In the genomic region with DNA sequence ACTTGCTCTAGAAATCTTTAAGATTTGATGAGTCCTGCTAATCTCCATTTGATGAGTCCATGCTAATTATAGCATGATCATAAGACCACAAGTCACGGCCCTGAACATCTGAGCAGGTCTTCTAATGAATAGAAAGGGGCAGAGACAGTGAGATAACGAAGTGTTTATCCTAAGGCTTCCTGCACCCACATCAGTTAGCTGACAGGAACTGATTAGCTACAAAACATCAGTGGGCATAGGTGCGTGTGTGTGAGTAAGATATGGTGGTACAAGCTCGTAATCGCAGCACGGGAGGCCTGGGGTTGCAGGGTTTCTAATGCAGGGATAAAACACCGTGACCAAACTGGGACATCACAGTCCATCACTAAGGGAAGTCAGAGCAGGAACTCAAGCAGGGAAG, we compare ENCODE assay signal across 32 mouse cellular contexts. TPM values are rescaled to one million over a fixed set of nuclear protein-coding genes. Genes with fewer than 3 reads are reported as not detected.
DNase-seq lines count a peak whose midpoint lies in the region; ATAC-seq and TF ChIP-seq lines count a peak whose summit lies in the region.
"Had no signal": no experiment of that assay in that cellular context is flagged by ENCODE, and none has a peak within 500 bp of the region (broad histone marks: within the 10 kb centered on the region; RNA-seq: fewer than 3 reads in every experiment).

No protein-coding gene starts in this region.

- no peaks in the 10 kb centered on the region for H3K36me3 ChIP-seq in liver, embryonic 12.5 days
- H3K36me3 ChIP-seq in liver, postnatal 0 days (replicated peaks; ENCODE audit: insufficient read depth, low read length), result no peaks in the 10 kb centered on the region
- H3K36me3 ChIP-seq in neural tube, embryonic 13.5 days, result no peaks in the 10 kb centered on the region
- no peaks in the 10 kb centered on the region for H3K36me3 ChIP-seq in neural tube, embryonic 15.5 days
- no peaks in the 10 kb centered on the region for H3K36me3 ChIP-seq in liver, embryonic 16.5 days (ENCODE audit: control insufficient read depth, insufficient read depth)
- no peaks in the 10 kb centered on the region for H3K36me3 ChIP-seq in forebrain, embryonic 11.5 days (ENCODE audit: control insufficient read depth, insufficient read depth, low read length)
- H3K36me3 ChIP-seq: embryonic facial prominence, embryonic 10.5 days; embryonic facial prominence, embryonic 15.5 days; heart, embryonic 10.5 days; heart, embryonic 15.5 days; intestine, embryonic 15.5 days; limb, embryonic 10.5 days; limb, embryonic 15.5 days had no signal

- no peak overlapping the region for H3K9ac ChIP-seq in liver, embryonic 12.5 days
- H3K9ac ChIP-seq in liver, postnatal 0 days (replicated peaks), result no peak overlapping the region
- no peak overlapping the region for H3K9ac ChIP-seq in neural tube, embryonic 13.5 days
- H3K9ac ChIP-seq in neural tube, embryonic 15.5 days (replicated peaks), result no peak overlapping the region
- no peak overlapping the region for H3K9ac ChIP-seq in liver, embryonic 16.5 days (ENCODE audit: low read depth, low read length)
- H3K9ac ChIP-seq in forebrain, embryonic 11.5 days (ENCODE audit: low read length), result no peak overlapping the region
- H3K9ac ChIP-seq: embryonic facial prominence, embryonic 15.5 days; forebrain, embryonic 13.5 days; heart, embryonic 15.5 days; intestine, embryonic 15.5 days; limb, embryonic 15.5 days; lung, embryonic 14.5 days had no signal

- no peaks in the 10 kb centered on the region for H3K9me3 ChIP-seq in liver, embryonic 12.5 days (replicated peaks)
- H3K9me3 ChIP-seq in liver, postnatal 0 days (ENCODE audit: low read length), result no peaks in the 10 kb centered on the region
- H3K9me3 ChIP-seq in neural tube, embryonic 13.5 days, result no peaks in the 10 kb centered on the region
- H3K9me3 ChIP-seq in neural tube, embryonic 15.5 days (replicated peaks), result no peaks in the 10 kb centered on the region
- H3K9me3 ChIP-seq in liver, embryonic 16.5 days (replicated peaks; ENCODE audit: control insufficient read depth, low read length), result no peaks in the 10 kb centered on the region
- H3K9me3 ChIP-seq in forebrain, embryonic 11.5 days (ENCODE audit: control insufficient read depth, low read length), result no peaks in the 10 kb centered on the region
- H3K9me3 ChIP-seq: embryonic facial prominence, embryonic 10.5 days; embryonic facial prominence, embryonic 15.5 days; forebrain, embryonic 13.5 days; heart, embryonic 10.5 days; heart, embryonic 15.5 days; intestine, embryonic 15.5 days; limb, embryonic 10.5 days; limb, embryonic 15.5 days; megakaryocyte, embryonic 14.5 days had no signal

- TF ChIP-seq EP300 in liver, postnatal 0 days (IDR thresholded peaks at IDR 0.05; ENCODE audit: low read depth), result no peak

- no peak for TF ChIP-seq CTCF in liver, postnatal 0 days (IDR thresholded peaks at IDR 0.05; ENCODE audit: low read depth)

- ATAC-seq in liver, embryonic 12.5 days, result peak; percentile 67
- ATAC-seq in liver, postnatal 0 days, result no peak
- ATAC-seq in neural tube, embryonic 13.5 days (ENCODE audit: low read depth), result no peak
- no peak for ATAC-seq in neural tube, embryonic 15.5 days (ENCODE audit: low FRiP score)
- 0 out of 2 replicates have a peak, but pooled peaks have one; percentile 19 for ATAC-seq in liver, embryonic 16.5 days (ENCODE audit: low read depth)
- no peak for ATAC-seq in forebrain, embryonic 11.5 days (replicated peaks; ENCODE audit: low FRiP score)
- ATAC-seq: forebrain, embryonic 13.5 days; hindbrain, postnatal 0 days; intestine, embryonic 15.5 days had no signal

- H3K4me2 ChIP-seq in liver, embryonic 12.5 days, result no peak overlapping the region
- H3K4me2 ChIP-seq in liver, postnatal 0 days (ENCODE audit: low read depth, low read length), result no peak overlapping the region
- H3K4me2 ChIP-seq in neural tube, embryonic 13.5 days, result no peak overlapping the region
- H3K4me2 ChIP-seq in neural tube, embryonic 15.5 days, result no peak overlapping the region
- H3K4me2 ChIP-seq in liver, embryonic 16.5 days (ENCODE audit: low read depth, low read length), result no peak overlapping the region
- no peak overlapping the region for H3K4me2 ChIP-seq in forebrain, embryonic 11.5 days (ENCODE audit: low read depth, low read length, severe bottlenecking)
- H3K4me2 ChIP-seq: embryonic facial prominence, embryonic 15.5 days; forebrain, embryonic 13.5 days; heart, embryonic 15.5 days; intestine, embryonic 15.5 days; limb, embryonic 15.5 days; lung, embryonic 14.5 days had no signal

- H3K4me1 ChIP-seq in liver, embryonic 12.5 days, result peaks cover 47% of the 10 kb centered on the region
- H3K4me1 ChIP-seq in liver, postnatal 0 days (ENCODE audit: insufficient read depth), result peaks cover 16% of the 10 kb centered on the region
- H3K4me1 ChIP-seq in neural tube, embryonic 13.5 days (replicated peaks), result peaks cover 50% of the 10 kb centered on the region
- H3K4me1 ChIP-seq in neural tube, embryonic 15.5 days, result peaks cover 56% of the 10 kb centered on the region
- peaks cover 8% of the 10 kb centered on the region for H3K4me1 ChIP-seq in liver, embryonic 16.5 days (ENCODE audit: control insufficient read depth, low read depth, low read length)
- no peaks in the 10 kb centered on the region for H3K4me1 ChIP-seq in forebrain, embryonic 11.5 days (replicated peaks; ENCODE audit: control insufficient read depth, insufficient read depth, low read length)

- H3K4me3 ChIP-seq in liver, embryonic 12.5 days, result no peak overlapping the region
- no peak overlapping the region for H3K4me3 ChIP-seq in liver, postnatal 0 days (ENCODE audit: low read depth, low read length)
- no peak overlapping the region for H3K4me3 ChIP-seq in neural tube, embryonic 13.5 days
- no peak overlapping the region for H3K4me3 ChIP-seq in neural tube, embryonic 15.5 days (replicated peaks)
- no peak overlapping the region for H3K4me3 ChIP-seq in liver, embryonic 16.5 days (ENCODE audit: low read depth, low read length)
- H3K4me3 ChIP-seq in forebrain, embryonic 11.5 days (ENCODE audit: low read depth, low read length), result no peak overlapping the region
- H3K4me3 ChIP-seq: embryonic facial prominence, embryonic 10.5 days; embryonic facial prominence, embryonic 15.5 days; forebrain, embryonic 13.5 days; heart, embryonic 10.5 days; heart, embryonic 15.5 days; intestine, embryonic 15.5 days; limb, embryonic 10.5 days; limb, embryonic 15.5 days; megakaryocyte, embryonic 14.5 days had no signal

- 12% methylated on average over 7 of the region's 7 CpGs for WGBS in liver, embryonic 12.5 days (ENCODE audit: insufficient replicate concordance)
- 39% methylated on average over 7 of the region's 7 CpGs for WGBS in liver, postnatal 0 days (ENCODE audit: insufficient replicate concordance)
- 62% methylated on average over 7 of the region's 7 CpGs for WGBS in neural tube, embryonic 13.5 days
- 66% methylated on average over 7 of the region's 7 CpGs for WGBS in neural tube, embryonic 15.5 days
- WGBS in liver, embryonic 16.5 days (ENCODE audit: insufficient replicate concordance), result 17% methylated on average over 7 of the region's 7 CpGs
- 57% methylated on average over 7 of the region's 7 CpGs for WGBS in forebrain, embryonic 11.5 days

- no peak overlapping the region for H3K27ac ChIP-seq in liver, embryonic 12.5 days
- no peak overlapping the region for H3K27ac ChIP-seq in liver, postnatal 0 days (ENCODE audit: low read depth)
- 0 out of 2 replicates have a peak overlapping the region, but pooled peaks have one; percentile 9 for H3K27ac ChIP-seq in neural tube, embryonic 13.5 days (replicated peaks)
- H3K27ac ChIP-seq in neural tube, embryonic 15.5 days (replicated peaks), result no peak overlapping the region
- H3K27ac ChIP-seq in liver, embryonic 16.5 days (ENCODE audit: low read length), result no peak overlapping the region
- H3K27ac ChIP-seq in forebrain, embryonic 11.5 days (ENCODE audit: low read depth, low read length), result no peak overlapping the region
- H3K27ac ChIP-seq: embryonic facial prominence, embryonic 10.5 days; embryonic facial prominence, embryonic 15.5 days; forebrain, embryonic 13.5 days; heart, embryonic 10.5 days; heart, embryonic 15.5 days; hindbrain, postnatal 0 days; intestine, embryonic 15.5 days; kidney, postnatal 0 days; limb, embryonic 10.5 days; limb, embryonic 15.5 days; stomach, postnatal 0 days had no signal

- DNase-seq in liver, postnatal 0 days, result no peak
- no peak for DNase-seq in c-Kit-positive CD71-positive TER-119-positive erythroid progenitor cells, embryonic 14.5 days (ENCODE audit: low spot score)
- no peak for DNase-seq in forebrain, embryonic 11.5 days (ENCODE audit: low spot score)
- DNase-seq: adrenal gland, postnatal 25 days; B cell, adult 2 months; cerebellum, adult 2 months; cerebellum, postnatal 14 days; gastrocnemius, postnatal 25 days; heart, adult 11 months; heart, postnatal 4 days; kidney, adult 2 months; kidney, postnatal 4 days; lung, embryonic 14.5 days; right cerebral cortex, postnatal 4 days; thymus, adult 18-20 months; thymus, postnatal 25 days had no signal

- no peaks in the 10 kb centered on the region for H3K27me3 ChIP-seq in liver, embryonic 12.5 days (replicated peaks)
- H3K27me3 ChIP-seq in liver, postnatal 0 days (ENCODE audit: insufficient read depth, low read length), result no peaks in the 10 kb centered on the region
- H3K27me3 ChIP-seq in neural tube, embryonic 13.5 days, result no peaks in the 10 kb centered on the region
- no peaks in the 10 kb centered on the region for H3K27me3 ChIP-seq in neural tube, embryonic 15.5 days (replicated peaks)
- H3K27me3 ChIP-seq in liver, embryonic 16.5 days (ENCODE audit: control insufficient read depth, insufficient read depth, low read depth, low read length), result no peaks in the 10 kb centered on the region
- no peaks in the 10 kb centered on the region for H3K27me3 ChIP-seq in forebrain, embryonic 11.5 days (ENCODE audit: control insufficient read depth, insufficient read depth, low read length)
- H3K27me3 ChIP-seq: embryonic facial prominence, embryonic 15.5 days; forebrain, embryonic 13.5 days; heart, embryonic 15.5 days; intestine, embryonic 15.5 days; limb, embryonic 15.5 days; megakaryocyte, embryonic 14.5 days had no signal

RNA-seq across cellular contexts. Expression of gene Trio, which starts 37.7 kb away (rescaled TPM):
- polyA plus RNA-seq in liver, embryonic 12.5 days (2016; fragmentation: Nextera tagmentation; extraction: Ambion mirVana), result 5.2 and 5.6 TPM in 2 replicates
- polyA plus RNA-seq in liver, postnatal 0 days (2015; fragmentation: Nextera tagmentation; extraction: Ambion mirVana), result 5.1 and 5.5 TPM in 2 replicates
- polyA plus RNA-seq in neural tube, embryonic 13.5 days (2015; fragmentation: Nextera tagmentation; extraction: Ambion mirVana), result 32.9 and 38.6 TPM in 2 replicates
- 31.3 and 36.4 TPM in 2 replicates for polyA plus RNA-seq in neural tube, embryonic 15.5 days (2015; fragmentation: Nextera tagmentation; extraction: Ambion mirVana)
- 2.7 and 3.2 TPM in 2 replicates for polyA plus RNA-seq in liver, embryonic 16.5 days (2015; fragmentation: Nextera tagmentation; extraction: Ambion mirVana)
- 41.8 and 42.5 TPM in 2 replicates for polyA plus RNA-seq in forebrain, embryonic 11.5 days (2014; fragmentation: Nextera tagmentation; extraction: Ambion mirVana)

Comparison
In these comparisons a context has a peak if more than half of its experiments do, and no peak if none do; other contexts are left out.
1. ATAC-seq: peak in liver, embryonic 12.5 days (single experiment) and liver, embryonic 16.5 days (single experiment); none in liver, postnatal 0 days (single experiment), neural tube, embryonic 13.5 days (single experiment), neural tube, embryonic 15.5 days (single experiment) and forebrain, embryonic 11.5 days (single experiment).